Mouse (Mus musculus): ENCODE results near the gene Impg1. TPM values are rescaled to one million over a fixed set of nuclear protein-coding genes. Genes with fewer than 3 reads are reported as not detected.

Gene Impg1
- not detected in 2 replicates for polyA plus RNA-seq (2015; fragmentation: Nextera tagmentation; extraction: Ambion mirVana)

GRCm38 (mm10) chr9:80465381-80465780 lies at the start of gene Impg1:
TSS of gene Impg1 (minus strand) at chr9:80465481.

All from neural tube, postnatal 0 days (tissue).